Mouse (Mus musculus) neural tube, embryonic 10.5 days (tissue): Measurements from ENCODE around the gene Ano6.

Experiments
- DNase-seq: peaks from one replicate; pipeline ENCODE4 v3.0.0-alpha.2; 2017; ENCODE audit warnings: low spot score; ENCODE audit errors: extremely low spot score

Ano6 gene

GRCm38 (mm10) chr15:95885953-95886820, 95.5 kb downstream of the Ano6 start:
- no peak for DNase-seq

GRCm38 (mm10) chr15:95887365-95887764, 96.7 kb downstream of the Ano6 start:
- no peak for DNase-seq

GRCm38 (mm10) chr15:95888556-95888955, 97.9 kb downstream of the Ano6 start:
- DNase-seq, result no peak

GRCm38 (mm10) chr15:95890368-95890767, 99.7 kb downstream of the Ano6 start:
- DNase-seq, result no peak

GRCm38 (mm10) chr15:95892171-95892570, 101.5 kb downstream of the Ano6 start:
- DNase-seq, result no peak

- DNase-seq, result no peak
Measured at GRCm38 (mm10) chr15:95892929-95893328, 102.3 kb downstream of the Ano6 start.

GRCm38 (mm10) chr15:95895699-95896098, 105.1 kb downstream of the Ano6 start:
- DNase-seq, result no peak

- no peak for DNase-seq
Measured at GRCm38 (mm10) chr15:95897653-95898052, 107.0 kb downstream of the Ano6 start.

GRCm38 (mm10) chr15:95898438-95898837, 107.8 kb downstream of the Ano6 start:
- no peak for DNase-seq

- DNase-seq, result no peak
Measured at GRCm38 (mm10) chr15:95902396-95902795, 111.8 kb downstream of the Ano6 start.

GRCm38 (mm10) chr15:95904247-95904646, 113.6 kb downstream of the Ano6 start:
- DNase-seq, result no peak

- DNase-seq, result no peak
Measured at GRCm38 (mm10) chr15:95906017-95906749, 115.5 kb downstream of the Ano6 start.

- DNase-seq, result no peak
Measured at GRCm38 (mm10) chr15:95906891-95907290, 116.2 kb downstream of the Ano6 start.

- no peak for DNase-seq
Measured at GRCm38 (mm10) chr15:95907337-95907736, 116.7 kb downstream of the Ano6 start.

GRCm38 (mm10) chr15:95907909-95908308, 117.3 kb downstream of the Ano6 start:
- no peak for DNase-seq

- DNase-seq, result no peak
Measured at GRCm38 (mm10) chr15:95910099-95910780, 119.6 kb downstream of the Ano6 start.

- no peak for DNase-seq
Measured at GRCm38 (mm10) chr15:95914963-95915362, 124.3 kb downstream of the Ano6 start.

- no peak for DNase-seq
Measured at GRCm38 (mm10) chr15:95915477-95915876, 124.8 kb downstream of the Ano6 start.

GRCm38 (mm10) chr15:95917330-95917729, 126.7 kb downstream of the Ano6 start:
- DNase-seq, result no peak

- DNase-seq, result no peak
Measured at GRCm38 (mm10) chr15:95920047-95920446, 129.4 kb downstream of the Ano6 start.

- DNase-seq, result no peak
Measured at GRCm38 (mm10) chr15:95921072-95921471, 130.4 kb downstream of the Ano6 start.

GRCm38 (mm10) chr15:95921639-95922038, 131.0 kb downstream of the Ano6 start:
- no peak for DNase-seq
